Mouse (Mus musculus): ENCODE measurements around the gene Ear14. TPM values are rescaled to one million over a fixed set of nuclear protein-coding genes. Genes with fewer than 3 reads are reported as not detected.
A peak's percentile ranks its signal among the peaks of the same experiment; 100 is the strongest.
"Not testable (repeated sequence)": the region's sequence is repeated elsewhere in the genome, so short reads cannot be mapped to it uniquely, and the experiment has no call there.

The Ear14 gene
- polyA plus RNA-seq, 1 experiment = not detected

DNA sequence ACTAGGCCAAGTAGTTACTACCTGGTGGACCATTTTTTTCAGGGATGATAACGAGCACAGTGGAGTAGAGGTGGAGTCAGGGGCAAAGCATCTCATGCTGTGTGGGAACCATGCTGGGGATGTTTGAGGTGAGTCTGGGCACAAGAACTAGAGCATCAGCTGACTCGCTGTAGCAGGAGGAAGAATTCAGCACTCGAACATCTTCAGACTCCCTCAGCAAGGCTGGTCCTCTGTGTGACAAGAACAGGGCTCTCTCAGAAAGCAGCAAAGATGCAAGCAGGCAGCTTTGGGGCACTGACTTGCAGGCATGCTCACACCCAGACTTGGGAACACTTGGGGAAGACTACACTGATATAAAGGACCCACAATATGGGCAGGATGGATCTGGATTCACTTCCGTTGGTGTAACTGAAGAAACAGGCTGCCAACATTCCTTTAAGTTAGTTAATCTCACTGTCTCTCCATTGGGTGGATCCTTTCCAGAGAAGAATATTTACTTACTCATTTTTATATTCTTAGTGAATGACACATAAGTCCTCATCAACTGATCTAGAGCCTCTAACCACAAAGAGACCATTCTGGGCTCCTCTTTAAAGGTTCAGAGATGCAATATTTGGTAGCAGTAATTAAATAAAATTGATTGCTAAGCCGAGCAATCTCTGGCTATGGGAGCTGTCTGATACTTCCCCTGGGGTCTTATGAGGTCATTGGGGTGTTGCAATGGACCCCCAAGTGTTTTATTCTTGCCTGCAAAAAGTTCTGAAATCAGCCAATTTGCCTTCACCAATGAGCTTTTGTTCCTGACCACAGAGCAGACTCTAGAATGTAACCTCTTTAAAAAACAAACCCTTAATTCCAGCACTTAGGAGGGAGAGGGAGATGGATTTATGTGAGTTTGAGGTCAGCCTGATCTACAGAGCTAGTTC is 3.8 kb upstream of the Ear14 start, which contains the start of gene Ang2:
TSS of gene Ang2 (minus strand) at position 51 of the 926 bp plus-strand sequence.
- Histone ChIP-seq H3ac (ENCODE audit: control insufficient read depth, insufficient read length, low read depth) (no peak within 1 kb of the TSS), H3K27me3 (ENCODE audit: control insufficient read depth, insufficient read depth, insufficient read length) (no peaks in the 10 kb centered on the region), H3K36me3 (ENCODE audit: control insufficient read depth, insufficient read depth) (no peaks in the 10 kb centered on the region), H3K4me3 (ENCODE audit: insufficient read depth, poor library complexity, severe bottlenecking) (no peak within 1 kb of the TSS), H3K79me3 (ENCODE audit: low read depth) (no peaks in the 10 kb centered on the region), H3K79me2 (ENCODE audit: control insufficient read depth, insufficient read depth) (no peaks in the 10 kb centered on the region)
- no peak for TF ChIP-seq MYOD1 (IDR thresholded peaks at IDR 0.05; ENCODE audit: control insufficient read depth, insufficient read length, low read depth)
- peak; percentile 75 for TF ChIP-seq CEBPB (IDR thresholded peaks at IDR 0.05; ENCODE audit: low read depth)

DNA sequence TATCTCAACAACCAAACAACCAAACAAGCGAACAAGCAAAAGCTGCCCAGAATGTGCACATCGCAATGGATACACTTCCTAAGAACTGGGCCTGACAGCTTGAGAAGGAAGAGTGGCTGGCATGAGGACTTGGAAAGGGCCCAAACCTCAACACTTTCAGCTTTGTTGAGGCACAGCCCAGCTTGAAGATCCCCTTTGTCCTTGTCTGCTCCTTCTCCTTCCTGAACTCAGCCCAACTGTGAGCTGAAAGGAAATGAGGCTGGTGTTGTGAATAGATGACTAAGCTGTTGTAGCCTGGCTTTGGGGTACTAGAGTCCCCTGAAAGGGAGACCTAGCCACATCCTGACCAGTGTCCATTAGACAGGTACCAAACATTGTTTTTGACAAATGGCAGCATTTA is 3.1 kb upstream of the Ear14 start:
- no peaks in the 10 kb centered on the region for H3K79me3 ChIP-seq (ENCODE audit: low read depth)
- no peaks in the 10 kb centered on the region for H3K79me2 ChIP-seq (ENCODE audit: control insufficient read depth, insufficient read depth)
- no peaks in the 10 kb centered on the region for H3K27me3 ChIP-seq (ENCODE audit: control insufficient read depth, insufficient read depth, insufficient read length)
- H3K4me3 ChIP-seq (ENCODE audit: insufficient read depth, poor library complexity, severe bottlenecking) = no peak overlapping the region
- no peak overlapping the region for H3ac ChIP-seq (ENCODE audit: control insufficient read depth, insufficient read length, low read depth)
- no peaks in the 10 kb centered on the region for H3K36me3 ChIP-seq (ENCODE audit: control insufficient read depth, insufficient read depth)
- TF ChIP-seq MYOD1 (IDR thresholded peaks at IDR 0.05; ENCODE audit: control insufficient read depth, insufficient read length, low read depth) = no peak
- TF ChIP-seq MYOG (IDR thresholded peaks at IDR 0.05; ENCODE audit: control insufficient read depth, extremely low read depth, insufficient read length) = no peak

DNA sequence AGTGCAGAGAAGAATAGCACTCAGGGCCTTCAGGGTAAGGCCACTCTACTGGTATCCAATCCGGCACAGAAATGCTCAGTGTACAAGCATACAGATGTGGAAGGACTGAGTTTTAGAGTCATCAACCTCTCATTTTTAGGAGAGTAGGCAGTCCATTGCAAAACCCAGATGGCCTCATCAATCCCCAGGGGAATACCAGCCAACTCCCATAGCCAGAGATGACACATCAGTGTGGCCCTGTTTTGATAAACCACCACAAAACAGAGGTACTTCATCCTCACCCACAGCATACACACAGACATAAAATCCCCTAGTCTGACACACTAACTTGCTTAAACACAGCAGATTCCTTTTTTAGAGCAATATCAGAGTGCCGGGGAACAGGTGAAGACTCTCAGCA is 2.7 kb upstream of the Ear14 start:
- Histone ChIP-seq H3K36me3 (ENCODE audit: control insufficient read depth, insufficient read depth) (no peaks in the 10 kb centered on the region), H3K4me3 (ENCODE audit: insufficient read depth, poor library complexity, severe bottlenecking) (no peak overlapping the region), H3K79me2 (ENCODE audit: control insufficient read depth, insufficient read depth) (no peaks in the 10 kb centered on the region), H3ac (ENCODE audit: control insufficient read depth, insufficient read length, low read depth) (no peak overlapping the region), H3K27me3 (ENCODE audit: control insufficient read depth, insufficient read depth, insufficient read length) (no peaks in the 10 kb centered on the region), H3K79me3 (ENCODE audit: low read depth) (no peaks in the 10 kb centered on the region)
- peak; percentile 18 for TF ChIP-seq MYOD1 (IDR thresholded peaks at IDR 0.05; ENCODE audit: control insufficient read depth, insufficient read length, low read depth)
- TF ChIP-seq FOSL1 (IDR thresholded peaks at IDR 0.05; ENCODE audit: insufficient read depth, low read length, poor library complexity, severe bottlenecking) = peak; percentile 51
- TF ChIP-seq MAX (IDR thresholded peaks at IDR 0.05) = no peak
- TF ChIP-seq CEBPB (IDR thresholded peaks at IDR 0.05; ENCODE audit: low read depth) = peak; percentile 92
- no peak for TF ChIP-seq USF1 (IDR thresholded peaks at IDR 0.05; ENCODE audit: low read depth)

DNA sequence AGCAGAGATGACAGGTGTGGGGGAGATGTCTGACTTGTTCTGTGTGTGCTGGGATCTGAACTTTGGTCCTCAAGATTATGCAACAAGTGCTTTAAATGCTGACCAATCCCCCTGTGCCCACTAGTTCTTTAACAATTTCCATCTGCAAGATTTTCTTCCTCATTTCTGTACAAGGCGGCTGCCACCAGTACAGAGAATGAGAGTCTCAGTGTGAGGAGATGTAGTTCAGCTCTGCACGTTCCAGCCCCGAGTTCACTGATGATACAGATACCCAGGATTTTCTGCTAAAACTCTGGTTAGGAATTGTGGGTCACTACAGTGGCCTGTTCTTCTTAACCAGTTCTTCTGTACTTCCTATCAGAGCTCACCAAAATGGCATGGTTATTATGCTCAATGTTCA is 16.9 kb downstream of the Ear14 start:
- H3K27me3 ChIP-seq (ENCODE audit: control insufficient read depth, insufficient read depth, insufficient read length); H3ac ChIP-seq (ENCODE audit: control insufficient read depth, insufficient read length, low read depth); H3K4me3 ChIP-seq (ENCODE audit: insufficient read depth, poor library complexity, severe bottlenecking); H3K36me3 ChIP-seq (ENCODE audit: control insufficient read depth, insufficient read depth); H3K79me3 ChIP-seq (ENCODE audit: low read depth); H3K79me2 ChIP-seq (ENCODE audit: control insufficient read depth, insufficient read depth): not testable (repeated sequence)

DNA sequence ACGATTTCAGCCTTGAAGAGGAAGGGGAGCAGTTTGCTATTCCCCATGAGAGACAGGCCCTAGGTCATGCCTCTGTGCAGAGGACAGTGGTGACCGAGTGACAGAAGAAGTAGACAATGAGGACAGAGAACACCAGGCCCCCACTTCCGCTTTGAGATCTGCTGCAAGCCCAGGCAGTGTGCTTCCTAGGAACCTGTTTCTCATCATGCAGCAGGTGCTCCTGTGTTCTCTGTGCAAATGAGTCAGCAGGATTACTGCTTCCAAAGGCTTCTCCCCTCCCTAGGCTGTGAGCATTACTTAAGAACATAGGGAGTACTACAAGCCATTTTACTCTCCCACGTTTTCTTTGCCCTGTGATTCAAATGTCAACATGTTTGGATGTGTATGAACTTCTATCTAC is 26.5 kb downstream of the Ear14 start:
- not testable (repeated sequence) for H3K79me3 ChIP-seq (ENCODE audit: low read depth); H3ac ChIP-seq (ENCODE audit: control insufficient read depth, insufficient read length, low read depth); H3K27me3 ChIP-seq (ENCODE audit: control insufficient read depth, insufficient read depth, insufficient read length); H3K4me3 ChIP-seq (ENCODE audit: insufficient read depth, poor library complexity, severe bottlenecking); H3K36me3 ChIP-seq (ENCODE audit: control insufficient read depth, insufficient read depth); H3K79me2 ChIP-seq (ENCODE audit: control insufficient read depth, insufficient read depth)

DNA sequence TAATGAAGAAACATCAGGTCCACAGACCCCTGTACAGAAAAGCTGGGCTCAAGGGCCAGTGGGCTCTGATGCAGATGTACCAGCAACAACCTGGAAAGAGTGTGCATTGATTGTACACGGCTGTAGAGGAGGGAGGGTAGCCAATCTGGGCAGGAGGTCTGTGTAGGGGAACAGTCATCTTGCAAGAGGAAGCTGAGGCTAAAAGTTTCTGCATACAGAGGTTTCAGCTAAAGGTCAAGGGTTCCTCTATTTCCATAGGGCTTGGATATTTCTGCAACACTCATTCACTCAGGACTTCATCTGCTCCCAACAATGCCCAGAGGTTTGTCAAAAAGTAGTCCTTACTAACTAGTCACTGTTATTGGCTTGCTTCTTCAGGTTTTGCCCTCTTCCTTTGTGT is 34.3 kb downstream of the Ear14 start:
- H3K79me2 ChIP-seq (ENCODE audit: control insufficient read depth, insufficient read depth); H3K79me3 ChIP-seq (ENCODE audit: low read depth); H3K27me3 ChIP-seq (ENCODE audit: control insufficient read depth, insufficient read depth, insufficient read length); H3ac ChIP-seq (ENCODE audit: control insufficient read depth, insufficient read length, low read depth); H3K4me3 ChIP-seq (ENCODE audit: insufficient read depth, poor library complexity, severe bottlenecking); H3K36me3 ChIP-seq (ENCODE audit: control insufficient read depth, insufficient read depth): not testable (repeated sequence)

DNA sequence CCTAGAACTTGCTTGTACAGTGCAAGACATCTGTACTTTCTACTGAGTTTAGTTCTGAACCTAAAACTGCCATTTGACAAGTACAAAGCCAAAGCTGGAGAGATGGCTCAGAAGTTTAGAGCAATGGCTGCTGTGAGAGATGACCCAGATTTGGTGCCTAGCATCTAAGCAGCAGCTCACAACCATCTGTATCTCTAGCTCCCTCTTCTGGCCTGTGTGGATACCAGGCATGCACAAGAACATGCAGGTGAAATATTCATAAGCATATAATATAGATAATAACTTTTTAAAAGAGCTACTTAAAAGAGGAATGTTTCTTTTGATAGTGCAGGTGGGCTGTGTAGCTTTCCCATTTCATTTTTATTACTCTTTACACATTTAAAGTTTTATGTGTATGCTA is 37.7 kb downstream of the Ear14 start:
- H3K79me3 ChIP-seq (ENCODE audit: low read depth) = no peaks in the 10 kb centered on the region
- TF ChIP-seq CTCF (IDR thresholded peaks at IDR 0.05; ENCODE audit: control insufficient read depth, insufficient read depth, insufficient read length) (peak; percentile 56), MYOG (IDR thresholded peaks at IDR 0.05; ENCODE audit: control insufficient read depth, extremely low read depth, insufficient read length) (no peak), USF1 (IDR thresholded peaks at IDR 0.05; ENCODE audit: low read depth) (no peak)
- no peaks in the 10 kb centered on the region for H3K27me3 ChIP-seq (ENCODE audit: control insufficient read depth, insufficient read depth, insufficient read length)
- H3ac ChIP-seq (ENCODE audit: control insufficient read depth, insufficient read length, low read depth) = no peak overlapping the region
- no peaks in the 10 kb centered on the region for H3K79me2 ChIP-seq (ENCODE audit: control insufficient read depth, insufficient read depth)
- H3K36me3 ChIP-seq (ENCODE audit: control insufficient read depth, insufficient read depth) = no peaks in the 10 kb centered on the region
- H3K4me3 ChIP-seq (ENCODE audit: insufficient read depth, poor library complexity, severe bottlenecking) = no peak overlapping the region
